Mouse (Mus musculus): ENCODE data around the gene Phldb1. TPM values are rescaled to one million over a fixed set of nuclear protein-coding genes. Genes with fewer than 3 reads are reported as not detected.

The Phldb1 gene
- polyA plus RNA-seq, 1 experiment from 2014 or later = 33.2 TPM

- H3K27me3 ChIP-seq = no peaks in the 10 kb centered on the region
- WGBS = 84% methylated on average over 3 of the region's 3 CpGs
These were observed 62.0 kb downstream of the Phldb1 start, which contains the start of gene Treh for GRCm38 (mm10) chr9:44673005-44673404. Treh (plus strand) TSS chr9:44673233.

GRCm38 (mm10) chr9:44672291-44672865, 62.6 kb downstream of the Phldb1 start:
- H3K4me2 ChIP-seq = no peak overlapping the region
- 61% methylated on average over 2 of the region's 2 CpGs for WGBS
- no peaks in the 10 kb centered on the region for H3K27me3 ChIP-seq
- H3K9me3 ChIP-seq = no peaks in the 10 kb centered on the region
- no peak for ATAC-seq (ENCODE audit: borderline replicate concordance, extremely low read depth, low FRiP score, low TSS enrichment)
- no peak overlapping the region for H3K4me3 ChIP-seq
- H3K27ac ChIP-seq = no peak overlapping the region
- H3K36me3 ChIP-seq = no peaks in the 10 kb centered on the region
- H3K4me1 ChIP-seq = no peaks in the 10 kb centered on the region
- no peak overlapping the region for H3K9ac ChIP-seq

More at GRCm38 (mm10) chr9:44673005-44673404, 62.0 kb downstream of the Phldb1 start, which contains the start of gene Treh:
- no peak within 1 kb of the TSS for H3K27ac ChIP-seq
- H3K9ac ChIP-seq = no peak within 1 kb of the TSS
- H3K36me3 ChIP-seq = no peaks in the 10 kb centered on the region
- no peak within 1 kb of the TSS for H3K4me3 ChIP-seq
- no peak for ATAC-seq (ENCODE audit: borderline replicate concordance, extremely low read depth, low FRiP score, low TSS enrichment)
- H3K4me2 ChIP-seq = no peak within 1 kb of the TSS
- H3K9me3 ChIP-seq = no peaks in the 10 kb centered on the region
- no peaks in the 10 kb centered on the region for H3K4me1 ChIP-seq

- no peak overlapping the region for H3K9ac ChIP-seq
- 83% methylated on average over 5 of the region's 5 CpGs for WGBS
- H3K9me3 ChIP-seq = no peaks in the 10 kb centered on the region
- no peak overlapping the region for H3K4me2 ChIP-seq
- ATAC-seq (ENCODE audit: borderline replicate concordance, extremely low read depth, low FRiP score, low TSS enrichment) = no peak
- no peaks in the 10 kb centered on the region for H3K4me1 ChIP-seq
- H3K4me3 ChIP-seq = no peak overlapping the region
- no peaks in the 10 kb centered on the region for H3K36me3 ChIP-seq
- H3K27ac ChIP-seq = no peak overlapping the region
- no peaks in the 10 kb centered on the region for H3K27me3 ChIP-seq
These were observed 63.6 kb downstream of the Phldb1 start for GRCm38 (mm10) chr9:44671416-44671815.

- Histone ChIP-seq H3K4me3 (no peak overlapping the region), H3K4me2 (no peak overlapping the region), H3K9ac (no peak overlapping the region), H3K9me3 (no peaks in the 10 kb centered on the region), H3K27me3 (no peaks in the 10 kb centered on the region), H3K27ac (no peak overlapping the region), H3K4me1 (no peaks in the 10 kb centered on the region), H3K36me3 (no peaks in the 10 kb centered on the region)
- 82% methylated on average over 6 of the region's 6 CpGs for WGBS
- no peak for ATAC-seq (ENCODE audit: borderline replicate concordance, extremely low read depth, low FRiP score, low TSS enrichment)
These were observed 71.3 kb downstream of the Phldb1 start for GRCm38 (mm10) chr9:44663706-44664105.

- WGBS = 19% methylated on average over 26 of the region's 26 CpGs
- Histone ChIP-seq H3K27ac (peak overlapping the region; percentile 6; the same call in 1 of the 2 replicates), H3K36me3 (no peaks in the 10 kb centered on the region), H3K27me3 (no peaks in the 10 kb centered on the region), H3K9me3 (no peaks in the 10 kb centered on the region), H3K4me3 (peak overlapping the region; percentile 27), H3K4me1 (peaks cover 5% of the 10 kb centered on the region), H3K9ac (peak overlapping the region; percentile 36), H3K4me2 (peak overlapping the region; percentile 59)
- peak; percentile 71; the same call in 1 of the 2 replicates for ATAC-seq (ENCODE audit: borderline replicate concordance, extremely low read depth, low FRiP score, low TSS enrichment)
These were observed 79.6 kb downstream of the Phldb1 start for GRCm38 (mm10) chr9:44655098-44656066.

GRCm38 (mm10) chr9:44653896-44654295, 81.1 kb downstream of the Phldb1 start:
- Histone ChIP-seq H3K27me3 (no peaks in the 10 kb centered on the region), H3K9me3 (no peaks in the 10 kb centered on the region)
- 62% methylated on average over 4 of the region's 4 CpGs for WGBS

GRCm38 (mm10) chr9:44652027-44652426, 83.0 kb downstream of the Phldb1 start:
- 0 out of 2 replicates have a peak, but pooled peaks have one; percentile 47 for ATAC-seq (ENCODE audit: borderline replicate concordance, extremely low read depth, low FRiP score, low TSS enrichment)
- Histone ChIP-seq H3K9ac (no peak overlapping the region), H3K27me3 (no peaks in the 10 kb centered on the region), H3K4me2 (no peak overlapping the region), H3K9me3 (no peaks in the 10 kb centered on the region), H3K4me1 (peaks cover 5% of the 10 kb centered on the region), H3K4me3 (no peak overlapping the region), H3K27ac (no peak overlapping the region), H3K36me3 (no peaks in the 10 kb centered on the region)
- 11% methylated on average over 8 of the region's 8 CpGs for WGBS

More at GRCm38 (mm10) chr9:44653896-44654295, 81.1 kb downstream of the Phldb1 start:
- Histone ChIP-seq H3K4me1 (peaks cover 5% of the 10 kb centered on the region), H3K9ac (no peak overlapping the region), H3K36me3 (no peaks in the 10 kb centered on the region), H3K4me3 (no peak overlapping the region), H3K27ac (no peak overlapping the region), H3K4me2 (no peak overlapping the region)
- ATAC-seq (ENCODE audit: borderline replicate concordance, extremely low read depth, low FRiP score, low TSS enrichment) = no peak

- 0 out of 2 replicates have a peak, but pooled peaks cover 5% of the 10 kb centered on the region for H3K4me1 ChIP-seq
- no peak for ATAC-seq (ENCODE audit: borderline replicate concordance, extremely low read depth, low FRiP score, low TSS enrichment)
- WGBS = 65% methylated on average over 7 of the region's 7 CpGs
- no peak overlapping the region for H3K4me3 ChIP-seq
- no peak overlapping the region for H3K4me2 ChIP-seq
- no peak overlapping the region for H3K27ac ChIP-seq
- no peaks in the 10 kb centered on the region for H3K9me3 ChIP-seq
- H3K36me3 ChIP-seq = no peaks in the 10 kb centered on the region
- H3K9ac ChIP-seq = no peak overlapping the region
- no peaks in the 10 kb centered on the region for H3K27me3 ChIP-seq
These were observed 86.1 kb downstream of the Phldb1 start for GRCm38 (mm10) chr9:44648881-44649281.

GRCm38 (mm10) chr9:44647656-44648055, 87.3 kb downstream of the Phldb1 start:
- H3K9ac ChIP-seq = no peak overlapping the region
- WGBS = 80% methylated on average over 4 of the region's 4 CpGs
- no peaks in the 10 kb centered on the region for H3K27me3 ChIP-seq
- no peak for ATAC-seq (ENCODE audit: borderline replicate concordance, extremely low read depth, low FRiP score, low TSS enrichment)
- H3K4me3 ChIP-seq = no peak overlapping the region
- H3K36me3 ChIP-seq = no peaks in the 10 kb centered on the region
- H3K4me1 ChIP-seq = 0 out of 2 replicates have a peak, but pooled peaks cover 5% of the 10 kb centered on the region
- no peak overlapping the region for H3K4me2 ChIP-seq
- no peak overlapping the region for H3K27ac ChIP-seq
- H3K9me3 ChIP-seq = no peaks in the 10 kb centered on the region

GRCm38 (mm10) chr9:44647026-44647425, 88.0 kb downstream of the Phldb1 start:
- Histone ChIP-seq H3K9me3 (no peaks in the 10 kb centered on the region), H3K27ac (no peak overlapping the region), H3K27me3 (no peaks in the 10 kb centered on the region), H3K4me2 (no peak overlapping the region), H3K4me1 (0 out of 2 replicates have a peak, but pooled peaks cover 5% of the 10 kb centered on the region), H3K9ac (no peak overlapping the region), H3K4me3 (no peak overlapping the region), H3K36me3 (no peaks in the 10 kb centered on the region)
- ATAC-seq (ENCODE audit: borderline replicate concordance, extremely low read depth, low FRiP score, low TSS enrichment) = no peak
- WGBS = 91% methylated on average over 8 of the region's 8 CpGs

GRCm38 (mm10) chr9:44646366-44646765, 88.6 kb downstream of the Phldb1 start:
- Histone ChIP-seq H3K9me3 (no peaks in the 10 kb centered on the region), H3K9ac (no peak overlapping the region), H3K27ac (no peak overlapping the region), H3K36me3 (no peaks in the 10 kb centered on the region), H3K4me3 (no peak overlapping the region), H3K4me1 (0 out of 2 replicates have a peak, but pooled peaks cover 5% of the 10 kb centered on the region), H3K4me2 (no peak overlapping the region), H3K27me3 (no peaks in the 10 kb centered on the region)
- ATAC-seq (ENCODE audit: borderline replicate concordance, extremely low read depth, low FRiP score, low TSS enrichment) = no peak
- 81% methylated on average over 6 of the region's 6 CpGs for WGBS

GRCm38 (mm10) chr9:44645924-44646323, 89.1 kb downstream of the Phldb1 start:
- 50% methylated on average over 15 of the region's 15 CpGs for WGBS
- H3K9me3 ChIP-seq = no peaks in the 10 kb centered on the region
- no peak overlapping the region for H3K4me2 ChIP-seq
- no peaks in the 10 kb centered on the region for H3K36me3 ChIP-seq
- H3K4me3 ChIP-seq = no peak overlapping the region
- ATAC-seq (ENCODE audit: borderline replicate concordance, extremely low read depth, low FRiP score, low TSS enrichment) = no peak
- no peaks in the 10 kb centered on the region for H3K27me3 ChIP-seq
- 0 out of 2 replicates have a peak, but pooled peaks cover 5% of the 10 kb centered on the region for H3K4me1 ChIP-seq
- no peak overlapping the region for H3K9ac ChIP-seq
- H3K27ac ChIP-seq = no peak overlapping the region
